Comparison of ENCODE assay signal across 18 mouse cellular contexts in genomic region chr2:9887636-9888035, GRCm38 (mm10). TPM values are rescaled to one million over a fixed set of nuclear protein-coding genes. Genes with fewer than 3 reads are reported as not detected.
DNase-seq lines count a peak whose midpoint lies in the region; ATAC-seq and TF ChIP-seq lines count a peak whose summit lies in the region.
"Had no signal": no experiment of that assay in that cellular context is flagged by ENCODE, and none has a peak within 500 bp of the region (broad histone marks: within the 10 kb centered on the region; RNA-seq: fewer than 3 reads in every experiment).

No protein-coding gene starts in this region.

- TF ChIP-seq CTCF in forebrain, postnatal 0 days (IDR thresholded peaks at IDR 0.05; ENCODE audit: low read depth) = no peak
- TF ChIP-seq CTCF in G1E (IDR thresholded peaks at IDR 0.05; ENCODE audit: low read depth, low read length) = no peak
- no peak for TF ChIP-seq CTCF in cerebellum, adult 2 months (IDR thresholded peaks at IDR 0.05; ENCODE audit: borderline replicate concordance, insufficient read depth, low read depth, low read length)

- ATAC-seq in forebrain, postnatal 0 days = no peak
- no peak for ATAC-seq in G1E (ENCODE audit: extremely low read depth, insufficient number of reproducible peaks, low FRiP score, poor library complexity, severe bottlenecking)
- no peak for ATAC-seq in hindbrain, embryonic 12.5 days (ENCODE audit: low FRiP score)
- peak; percentile 60 for ATAC-seq in midbrain, embryonic 13.5 days
- ATAC-seq: forebrain, embryonic 16.5 days had no signal

- peaks cover 98% of the 10 kb centered on the region for H3K27me3 ChIP-seq in forebrain, embryonic 10.5 days (ENCODE audit: poor library complexity, severe bottlenecking)
- H3K27me3 ChIP-seq in forebrain, postnatal 0 days (ENCODE audit: insufficient read depth, low read length) = peaks cover 70% of the 10 kb centered on the region
- peaks cover 25% of the 10 kb centered on the region for H3K27me3 ChIP-seq in G1E (ENCODE audit: insufficient read depth, low read length)
- peaks cover 93% of the 10 kb centered on the region for H3K27me3 ChIP-seq in hindbrain, embryonic 12.5 days
- H3K27me3 ChIP-seq in midbrain, embryonic 13.5 days = peaks cover 93% of the 10 kb centered on the region
- H3K27me3 ChIP-seq in cerebellum, adult 2 months (ENCODE audit: control insufficient read depth, insufficient read depth, low read length) = peaks cover 30% of the 10 kb centered on the region; the same call in 1 of the 2 replicates

- H3K27ac ChIP-seq in forebrain, embryonic 10.5 days = no peak overlapping the region
- no peak overlapping the region for H3K27ac ChIP-seq in forebrain, postnatal 0 days (ENCODE audit: low read depth, low read length)
- peak overlapping the region; percentile 49 for H3K27ac ChIP-seq in hindbrain, embryonic 12.5 days
- peak overlapping the region; percentile 88 for H3K27ac ChIP-seq in midbrain, embryonic 13.5 days
- H3K27ac ChIP-seq in cerebellum, adult 2 months (ENCODE audit: insufficient read depth, low read length) = no peak overlapping the region

- H3K4me1 ChIP-seq in forebrain, embryonic 10.5 days = peaks cover 39% of the 10 kb centered on the region
- H3K4me1 ChIP-seq in forebrain, postnatal 0 days (ENCODE audit: insufficient read depth) = no peaks in the 10 kb centered on the region
- H3K4me1 ChIP-seq in G1E (ENCODE audit: insufficient read depth, low read depth, low read length) = peaks cover 77% of the 10 kb centered on the region
- peaks cover 14% of the 10 kb centered on the region; the same call in 1 of the 2 replicates for H3K4me1 ChIP-seq in hindbrain, embryonic 12.5 days
- H3K4me1 ChIP-seq in midbrain, embryonic 13.5 days (replicated peaks) = peaks cover 7% of the 10 kb centered on the region; the same call in 1 of the 2 replicates
- no peaks in the 10 kb centered on the region for H3K4me1 ChIP-seq in cerebellum, adult 2 months (ENCODE audit: control insufficient read depth, insufficient read depth, low read length)

- H3K36me3 ChIP-seq in forebrain, embryonic 10.5 days (replicated peaks) = no peaks in the 10 kb centered on the region
- H3K36me3 ChIP-seq in forebrain, postnatal 0 days (ENCODE audit: insufficient read depth) = no peaks in the 10 kb centered on the region
- peaks cover 32% of the 10 kb centered on the region for H3K36me3 ChIP-seq in G1E (replicated peaks)
- H3K36me3 ChIP-seq in hindbrain, embryonic 12.5 days = no peaks in the 10 kb centered on the region
- no peaks in the 10 kb centered on the region for H3K36me3 ChIP-seq in midbrain, embryonic 13.5 days

- no peak overlapping the region for H3K4me2 ChIP-seq in forebrain, postnatal 0 days (ENCODE audit: low read depth)
- H3K4me2 ChIP-seq in hindbrain, embryonic 12.5 days (replicated peaks) = peak overlapping the region; percentile 6
- peak overlapping the region; percentile 68 for H3K4me2 ChIP-seq in midbrain, embryonic 13.5 days (replicated peaks)

- peak; percentile 21 for DNase-seq in forebrain, embryonic 10.5 days (ENCODE audit: extremely low spot score, low spot score)
- no peak for DNase-seq in forebrain, postnatal 0 days
- no peak for DNase-seq in G1E (ENCODE audit: low spot score)
- no peak for DNase-seq in cerebellum, postnatal 14 days
- DNase-seq in cerebellum, postnatal 25 days = no peak
- no peak for DNase-seq in cerebellum, adult 2 months
- DNase-seq: kidney, adult 18-20 months; layer of hippocampus, postnatal 36 days; liver; lung, postnatal 36 days; thymus, adult 2 months had no signal

- H3K4me3 ChIP-seq in forebrain, embryonic 10.5 days = no peak overlapping the region
- no peak overlapping the region for H3K4me3 ChIP-seq in forebrain, postnatal 0 days (ENCODE audit: low read depth, low read length)
- H3K4me3 ChIP-seq in G1E (ENCODE audit: low read depth, low read length) = peak overlapping the region; percentile 67
- peak overlapping the region; percentile 28 for H3K4me3 ChIP-seq in hindbrain, embryonic 12.5 days
- peak overlapping the region; percentile 48 for H3K4me3 ChIP-seq in midbrain, embryonic 13.5 days (replicated peaks)
- H3K4me3 ChIP-seq in cerebellum, adult 2 months (replicated peaks; ENCODE audit: insufficient read depth, low read depth, low read length) = no peak overlapping the region

- WGBS in forebrain, embryonic 10.5 days = under 1% methylated on average over 7 of the region's 7 CpGs
- WGBS in forebrain, postnatal 0 days = 1% methylated on average over 7 of the region's 7 CpGs
- 0% methylated on average over 7 of the region's 7 CpGs for WGBS in hindbrain, embryonic 12.5 days
- 2% methylated on average over 7 of the region's 7 CpGs for WGBS in midbrain, embryonic 13.5 days
- 2% methylated on average over 7 of the region's 7 CpGs for WGBS in cerebellum, adult 2 months

- no peak for TF ChIP-seq POLR2A in cerebellum, adult 2 months (IDR thresholded peaks at IDR 0.05; ENCODE audit: borderline replicate concordance, insufficient read depth, low read length)

- H3K9ac ChIP-seq in forebrain, postnatal 0 days = no peak overlapping the region
- peak overlapping the region; percentile 44; the same call in 1 of the 2 replicates for H3K9ac ChIP-seq in hindbrain, embryonic 12.5 days
- H3K9ac ChIP-seq in midbrain, embryonic 13.5 days (replicated peaks) = peak overlapping the region; percentile 71

- no peaks in the 10 kb centered on the region for H3K9me3 ChIP-seq in forebrain, embryonic 10.5 days
- H3K9me3 ChIP-seq in forebrain, postnatal 0 days (ENCODE audit: low read length) = no peaks in the 10 kb centered on the region
- H3K9me3 ChIP-seq in G1E (replicated peaks) = peaks cover 5% of the 10 kb centered on the region; the same call in 1 of the 2 replicates
- H3K9me3 ChIP-seq in hindbrain, embryonic 12.5 days (replicated peaks) = no peaks in the 10 kb centered on the region
- no peaks in the 10 kb centered on the region for H3K9me3 ChIP-seq in midbrain, embryonic 13.5 days

RNA-seq across cellular contexts. Expression of gene 9230102O04Rik, which starts 1.7 kb away (rescaled TPM):
- 0.54 TPM in 1 of 2 replicates, not detected in the other for polyA plus RNA-seq in forebrain, embryonic 10.5 days (2016; fragmentation: Nextera tagmentation; extraction: Ambion mirVana)
- total RNA-seq in forebrain, postnatal 0 days (2014; rRNA removed) = not detected in 2 replicates
- not detected in 2 replicates for polyA plus RNA-seq in forebrain, postnatal 0 days (2015; fragmentation: Nextera tagmentation; extraction: Ambion mirVana)
- 12.2 and 13.6 TPM in 2 replicates for total RNA-seq in G1E (2014; fragmentation: Nextera tagmentation)
- total RNA-seq in G1E (2017) = 3.9 and 5.0 TPM in 2 replicates
- polyA plus RNA-seq in G1E (2012) = 2.9 and 4.9 TPM in 2 replicates
- 3.5 and 3.8 TPM in 2 replicates for polyA plus RNA-seq in hindbrain, embryonic 12.5 days (2016; fragmentation: Nextera tagmentation; extraction: Ambion mirVana)
- polyA plus RNA-seq in midbrain, embryonic 13.5 days (2015; fragmentation: Nextera tagmentation; extraction: Ambion mirVana) = 3.5 and 5.3 TPM in 2 replicates
- not detected in 2 replicates for polyA plus RNA-seq in cerebellum, adult 2 months (2012; rRNA removed)
- total RNA-seq: adrenal gland, adult 18-20 months; gastrocnemius, postnatal 4 days; layer of hippocampus, postnatal 36 days had no signal
- polyA plus RNA-seq: embryonic facial prominence, embryonic 14.5 days; forebrain, embryonic 16.5 days; heart, embryonic 16.5 days; thymus, adult 2 months had no signal

RNA-seq across cellular contexts. Expression of gene Gata3, which starts 2.2 kb away (rescaled TPM):
- 4.2 and 7.3 TPM in 2 replicates for polyA plus RNA-seq in forebrain, embryonic 10.5 days (2016; fragmentation: Nextera tagmentation; extraction: Ambion mirVana)
- total RNA-seq in forebrain, postnatal 0 days (2014; rRNA removed) = 0.48 and 0.62 TPM in 2 replicates
- 1.4 and 1.8 TPM in 2 replicates for polyA plus RNA-seq in forebrain, postnatal 0 days (2015; fragmentation: Nextera tagmentation; extraction: Ambion mirVana)
- total RNA-seq in G1E (2014; fragmentation: Nextera tagmentation) (13.5 and 19.2 TPM in 2 replicates), G1E (2017) (1.9 TPM in 2 replicates)
- polyA plus RNA-seq in G1E (2012) = 17.8 and 18.4 TPM in 2 replicates
- 48.4 and 63.4 TPM in 2 replicates for polyA plus RNA-seq in hindbrain, embryonic 12.5 days (2016; fragmentation: Nextera tagmentation; extraction: Ambion mirVana)
- 94.8 and 119 TPM in 2 replicates for polyA plus RNA-seq in midbrain, embryonic 13.5 days (2015; fragmentation: Nextera tagmentation; extraction: Ambion mirVana)
- polyA plus RNA-seq in cerebellum, adult 2 months (2012; rRNA removed) = 1.2 and 1.3 TPM in 2 replicates

RNA-seq across cellular contexts. Expression of gene 4930412O13Rik, which starts 6.6 kb away (rescaled TPM):
- polyA plus RNA-seq in forebrain, embryonic 10.5 days (2016; fragmentation: Nextera tagmentation; extraction: Ambion mirVana) = 0.42 and 0.50 TPM in 2 replicates
- total RNA-seq in forebrain, postnatal 0 days (2014; rRNA removed) = not detected in 2 replicates
- not detected in 2 replicates for polyA plus RNA-seq in forebrain, postnatal 0 days (2015; fragmentation: Nextera tagmentation; extraction: Ambion mirVana)
- total RNA-seq in G1E (2014; fragmentation: Nextera tagmentation) (not detected in 2 replicates), G1E (2017) (not detected in 2 replicates)
- polyA plus RNA-seq in G1E (2012) = not detected in 2 replicates
- polyA plus RNA-seq in hindbrain, embryonic 12.5 days (2016; fragmentation: Nextera tagmentation; extraction: Ambion mirVana) = 1.1 and 2.9 TPM in 2 replicates
- 1.7 and 3.9 TPM in 2 replicates for polyA plus RNA-seq in midbrain, embryonic 13.5 days (2015; fragmentation: Nextera tagmentation; extraction: Ambion mirVana)
- polyA plus RNA-seq in cerebellum, adult 2 months (2012; rRNA removed) = 0.30 TPM in 1 of 2 replicates, not detected in the other
- total RNA-seq: gastrocnemius, postnatal 4 days; layer of hippocampus, postnatal 36 days had no signal
- polyA plus RNA-seq: forebrain, embryonic 16.5 days; heart, embryonic 16.5 days; thymus, adult 2 months had no signal

Comparison
In these comparisons a context has a peak if more than half of its experiments do, and no peak if none do; other contexts are left out.
1. H3K27ac ChIP-seq: peak in hindbrain, embryonic 12.5 days (single experiment) and midbrain, embryonic 13.5 days (single experiment); none in forebrain, embryonic 10.5 days (single experiment), forebrain, postnatal 0 days (single experiment) and cerebellum, adult 2 months (single experiment).
2. H3K4me3 ChIP-seq: peak in G1E (single experiment), hindbrain, embryonic 12.5 days (single experiment) and midbrain, embryonic 13.5 days (single experiment); none in forebrain, embryonic 10.5 days (single experiment), forebrain, postnatal 0 days (single experiment) and cerebellum, adult 2 months (single experiment).